Mouse (Mus musculus) spleen, adult 2 months (tissue): ENCODE measurements around the gene Pde11a.

Experiments used
- CTCF ChIP-seq: fragments of 200-500 bp; IDR thresholded peaks from 2 replicates; pipeline ENCODE4 v1.5.1; 2011; ENCODE audit warnings: mild to moderate bottlenecking, inconsistent platforms; ENCODE audit not compliant: insufficient read depth, insufficient read length, insufficient replicate concordance; ENCODE audit errors: extremely low read depth
- POLR2A ChIP-seq: fragments of 200-500 bp; IDR thresholded peaks from 2 replicates; pipeline ENCODE4 v1.6.1; 2011; ENCODE audit warnings: low read depth, low read length, inconsistent platforms

- TF ChIP-seq CTCF (no peak), POLR2A (no peak)
Observed at GRCm38 (mm10) chr2:76100597-76100996, 238.0 kb downstream of the Pde11a start.
